Mouse (Mus musculus) hematopoietic stem cell, adult 5-6 weeks (primary cell): ENCODE results near the gene Dnase1l1. TPM values are rescaled to one million over a fixed set of nuclear protein-coding genes. Genes with fewer than 3 reads are reported as not detected.
A peak's percentile ranks its signal among the peaks of the same experiment; 100 is the strongest.

Experiments used
- ATAC-seq, 2 experiments: fragments of 125-278 bp in 1 of 2; replicated peaks in 1 of 2; 2 replicates each; pipeline ENCODE4 v1.8.0; 2016 to 2017; ENCODE audit warnings: inconsistent platforms in 2 of 2, mild to moderate bottlenecking in 2 of 2, moderate number of reproducible peaks in 2 of 2, low read depth in 1 of 2, moderate TSS enrichment in 1 of 2; ENCODE audit not compliant: low FRiP score in 2 of 2, poor library complexity in 2 of 2, severe bottlenecking in 2 of 2, insufficient read depth in 1 of 2, low TSS enrichment in 1 of 2
- total RNA-seq: library from RNA; stranded (forward); fragments of 172-1452, 232-1000 nt; gene quantifications from 2 replicates; pipeline ENCODE4 v1.2.3, GENCODE M21; 2017

Dnase1l1 gene
- 18.4 and 28.7 TPM in 2 replicates for total RNA-seq

DNA sequence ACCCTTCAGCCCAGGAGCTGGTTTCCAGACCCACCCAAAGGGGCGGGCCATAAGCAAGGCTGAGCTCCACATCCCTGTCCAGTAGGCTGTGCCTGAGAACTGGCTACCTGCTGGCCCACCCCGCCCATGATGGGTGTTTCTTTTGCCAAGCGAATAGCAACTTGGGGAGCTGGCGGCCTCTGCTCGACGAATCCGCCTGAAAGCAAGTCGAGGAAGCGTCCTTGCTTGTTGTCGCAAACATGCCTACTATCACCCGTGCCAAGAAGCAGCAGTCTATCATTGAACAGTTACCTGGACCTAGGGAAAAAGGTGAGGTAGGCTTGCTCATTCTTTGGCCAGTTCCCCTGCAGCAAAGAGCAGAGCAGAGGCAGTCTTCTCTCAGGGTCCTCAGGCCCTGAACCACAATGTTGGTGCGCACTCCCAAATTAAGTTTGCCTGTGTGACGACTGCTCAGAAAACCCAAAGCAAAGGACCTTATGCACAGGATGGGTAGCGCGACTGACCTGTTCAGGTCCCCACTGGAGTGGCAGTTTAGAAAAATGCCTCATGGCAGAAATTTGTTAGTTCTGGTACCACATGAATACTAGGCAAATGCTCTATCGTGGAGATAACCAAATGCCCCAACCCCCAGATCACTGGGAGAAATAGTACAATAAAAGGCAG, at the start of gene Dnase1l1, which contains the start of gene Taz:
TSS of gene Dnase1l1 (minus strand) at position 606 of the 663 bp plus-strand sequence.
TSS of gene Taz (plus strand) at position 181 of the 663 bp plus-strand sequence.
- ATAC-seq, result peak; percentile 90 to 91

- ATAC-seq, result no peak
Measured at GRCm38 (mm10) chrX:74330166-74330930, 48.2 kb upstream of the Dnase1l1 start.

DNA sequence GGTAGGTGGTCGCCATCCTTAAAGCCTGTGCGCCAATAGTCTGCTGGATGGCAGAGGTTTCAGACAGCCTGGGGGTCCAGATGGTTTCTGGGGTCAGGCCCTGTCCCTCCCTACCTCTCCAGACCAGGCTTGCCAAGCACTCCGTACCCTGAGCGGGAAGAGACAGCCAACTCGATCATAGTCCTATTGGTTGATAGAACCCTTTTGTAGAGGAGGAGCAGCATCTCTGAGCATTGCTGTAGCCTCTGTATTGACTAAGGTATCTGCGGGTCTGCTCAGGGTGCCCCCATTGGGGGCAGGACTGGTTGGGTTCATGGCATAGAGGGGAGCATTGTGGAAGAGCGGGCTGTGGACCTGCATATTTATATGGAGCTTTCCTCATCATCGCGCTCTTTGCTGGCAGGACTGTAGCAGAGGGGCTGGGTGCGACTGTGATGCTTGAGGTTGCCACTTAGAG, 47.1 kb upstream of the Dnase1l1 start:
- no peak for ATAC-seq

DNA sequence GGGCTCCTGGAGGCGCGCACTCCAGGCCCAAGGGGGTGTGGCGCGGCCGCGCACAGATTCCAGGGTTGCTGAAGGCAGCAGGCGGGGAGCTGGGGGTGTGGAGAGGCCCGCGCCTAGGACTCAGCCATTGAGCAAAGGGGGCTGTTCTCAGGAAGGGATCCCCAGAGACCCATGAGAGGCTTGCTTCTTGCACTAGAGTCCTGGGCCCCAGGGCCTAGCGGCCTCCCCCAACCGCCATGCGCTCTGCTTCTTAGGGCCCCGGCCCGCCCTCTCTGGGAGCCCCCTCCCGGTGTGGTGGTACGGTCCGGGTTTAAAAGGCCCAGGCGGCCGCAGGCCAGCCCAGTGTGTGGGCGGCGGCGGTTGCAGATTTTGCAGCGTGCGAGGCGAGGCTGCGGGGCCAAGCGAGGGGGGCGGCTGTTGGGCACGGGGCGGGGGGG, 46.6 kb upstream of the Dnase1l1 start, which contains the start of gene Plxna3:
TSS of gene Plxna3 (plus strand) at position 342 of the 437 bp plus-strand sequence.
- ATAC-seq, result peak; percentile 75 to 81

GRCm38 (mm10) chrX:74312540-74313464, 30.7 kb upstream of the Dnase1l1 start, which contains the start of gene Fam50a:
Gene Fam50a, plus strand, starts transcription at chrX:74313033.
- peak; percentile 96 to 99 for ATAC-seq

DNA sequence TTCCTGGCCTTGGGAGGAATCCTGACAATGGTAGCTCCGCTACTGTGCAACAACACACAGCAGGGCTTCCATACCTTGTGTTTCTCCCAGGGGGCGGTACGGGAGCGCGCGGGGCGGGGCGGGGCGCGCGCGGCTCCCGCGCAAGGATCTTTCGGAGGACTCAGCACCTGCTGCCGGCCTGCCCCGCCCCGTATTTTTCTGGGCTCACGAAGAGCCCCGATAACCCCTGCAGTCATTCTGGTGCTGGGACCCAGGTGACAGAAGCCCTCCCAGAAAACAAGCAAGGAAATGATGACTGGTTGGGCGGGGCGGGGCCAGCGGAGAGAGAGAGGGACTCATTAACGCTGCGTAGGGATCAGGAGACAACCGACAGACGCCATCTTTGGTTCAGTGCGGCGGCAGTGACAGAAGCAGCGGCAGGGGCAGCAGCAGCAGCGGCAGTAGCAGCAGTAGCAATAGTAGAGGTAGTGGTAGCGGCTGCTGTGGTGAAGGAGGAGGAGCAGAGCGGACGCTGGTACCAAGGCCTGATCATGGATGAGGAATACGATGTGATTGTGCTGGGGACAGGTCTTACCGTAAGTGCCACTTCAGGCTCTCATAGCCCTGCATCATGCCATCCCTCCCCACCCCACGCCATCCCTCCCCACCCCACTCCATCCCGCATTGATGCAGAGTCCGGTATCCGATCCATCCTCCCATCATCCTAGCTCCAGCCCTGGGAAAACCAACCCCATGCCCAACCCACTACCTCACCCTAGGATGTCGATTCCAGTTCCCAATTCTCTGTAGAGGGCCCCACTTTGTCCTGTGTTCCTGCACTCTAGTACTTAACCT, 22.9 kb upstream of the Dnase1l1 start, which contains the start of gene Gdi1:
TSS of gene Gdi1 (plus strand) at position 132 of the 834 bp plus-strand sequence.
- ATAC-seq, result peak; percentile 80 to 94

DNA sequence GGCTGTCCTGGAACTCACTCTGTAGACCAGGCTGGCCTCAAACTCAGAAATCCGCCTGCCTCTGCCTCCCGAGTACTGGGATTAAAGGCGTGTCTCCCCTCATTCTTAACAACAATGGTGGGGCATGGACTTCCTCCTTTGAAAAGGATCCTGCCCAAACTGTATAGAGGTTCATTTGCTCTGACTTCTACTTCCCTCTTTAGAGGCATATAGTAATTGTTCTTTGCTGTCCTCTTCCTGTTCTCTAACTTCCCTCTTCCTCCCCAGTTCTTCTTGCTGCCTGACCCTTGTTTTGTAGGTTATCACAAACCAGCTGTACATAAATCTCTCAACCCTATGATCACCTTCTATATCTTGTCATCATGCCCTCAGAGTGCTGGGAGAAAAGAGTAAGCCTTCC, 17.6 kb upstream of the Dnase1l1 start:
- peak in 1 of 2 experiments; percentile 9; a peak in 1 of 4 replicates for ATAC-seq

- no peak for ATAC-seq
Measured at GRCm38 (mm10) chrX:74298348-74298747, 16.2 kb upstream of the Dnase1l1 start.

DNA sequence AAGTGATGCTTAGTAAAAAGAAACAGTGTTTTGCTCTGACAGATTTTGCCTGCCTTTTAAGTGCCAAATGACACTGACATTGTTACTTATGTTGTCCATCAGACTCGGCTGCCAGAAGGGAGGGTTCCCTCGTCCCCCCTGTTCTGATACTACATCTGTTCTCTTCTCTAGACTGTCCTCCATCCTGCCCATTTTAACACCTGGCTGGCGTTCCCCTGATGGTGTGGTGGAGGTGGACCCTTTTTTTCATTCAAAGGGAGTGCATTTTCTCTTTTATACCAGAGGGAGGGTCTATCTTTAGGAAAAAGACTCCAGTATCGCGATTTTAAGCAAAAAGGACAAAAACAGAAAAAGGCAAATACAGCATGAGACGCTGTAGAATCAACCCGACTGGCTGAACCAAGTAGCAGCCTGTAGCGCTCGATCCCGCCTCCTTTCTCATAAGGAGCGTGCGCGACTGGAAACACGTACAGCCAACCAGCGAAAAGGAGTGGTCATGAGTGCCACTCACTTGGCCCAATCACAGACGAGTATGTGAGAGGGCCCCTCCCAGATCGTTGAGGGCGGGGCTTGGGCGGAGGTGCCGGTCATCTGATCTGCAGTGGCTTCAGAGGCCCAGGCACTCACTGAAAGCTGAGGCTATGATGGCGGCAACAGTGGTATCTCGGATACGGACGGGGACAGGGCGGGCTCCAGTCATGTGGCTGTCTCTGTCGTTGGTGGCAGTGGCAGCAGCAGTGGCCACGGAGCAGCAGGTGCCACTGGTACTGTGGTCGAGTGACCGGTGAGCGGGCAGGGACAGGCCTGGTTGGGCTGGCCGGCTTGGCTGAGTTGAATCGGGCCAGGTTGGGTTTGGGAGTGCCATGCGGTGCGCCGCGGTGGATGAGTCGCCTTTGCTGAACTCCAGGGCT, 14.7 kb upstream of the Dnase1l1 start, which contains the start of gene Atp6ap1:
TSS of gene Atp6ap1 (plus strand) at position 560 of the 911 bp plus-strand sequence.
- peak; percentile 99 to 100 for ATAC-seq

DNA sequence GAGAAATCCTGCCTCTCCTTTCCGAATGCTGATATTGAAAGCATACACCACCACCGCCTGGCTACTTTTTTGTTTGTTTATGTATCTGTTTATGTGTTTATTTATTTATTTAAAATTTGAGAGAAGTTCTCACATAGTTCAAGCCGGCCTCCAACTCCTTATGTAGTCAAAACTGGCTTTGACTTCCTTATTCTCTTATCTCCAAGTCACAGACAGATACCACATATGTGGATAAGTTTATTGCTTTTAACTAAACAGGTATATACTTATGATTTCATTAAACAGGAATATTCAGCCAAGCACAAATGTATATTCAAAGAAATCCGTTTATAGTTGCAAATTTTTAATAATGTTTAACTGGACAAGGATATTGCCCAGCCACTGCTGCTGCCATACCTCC, 11.3 kb upstream of the Dnase1l1 start:
- ATAC-seq, result no peak

DNA sequence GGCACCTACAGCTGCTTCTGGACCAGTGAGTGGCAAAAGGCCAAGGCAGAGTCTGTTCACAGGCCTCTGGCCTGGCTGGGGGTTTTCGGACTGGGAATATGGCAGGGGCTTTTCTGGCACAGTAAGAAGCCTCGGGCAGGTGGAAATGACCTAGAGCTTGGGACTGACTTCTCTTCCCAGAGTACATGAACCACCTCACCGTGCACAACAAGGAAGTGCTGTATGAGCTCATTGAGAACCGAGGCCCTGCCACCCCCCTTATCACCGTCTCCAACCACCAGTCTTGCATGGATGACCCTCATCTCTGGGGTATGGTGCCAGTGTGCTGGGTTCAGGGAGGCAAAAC, 928 bp upstream of the Dnase1l1 start:
- no peak for ATAC-seq

DNA sequence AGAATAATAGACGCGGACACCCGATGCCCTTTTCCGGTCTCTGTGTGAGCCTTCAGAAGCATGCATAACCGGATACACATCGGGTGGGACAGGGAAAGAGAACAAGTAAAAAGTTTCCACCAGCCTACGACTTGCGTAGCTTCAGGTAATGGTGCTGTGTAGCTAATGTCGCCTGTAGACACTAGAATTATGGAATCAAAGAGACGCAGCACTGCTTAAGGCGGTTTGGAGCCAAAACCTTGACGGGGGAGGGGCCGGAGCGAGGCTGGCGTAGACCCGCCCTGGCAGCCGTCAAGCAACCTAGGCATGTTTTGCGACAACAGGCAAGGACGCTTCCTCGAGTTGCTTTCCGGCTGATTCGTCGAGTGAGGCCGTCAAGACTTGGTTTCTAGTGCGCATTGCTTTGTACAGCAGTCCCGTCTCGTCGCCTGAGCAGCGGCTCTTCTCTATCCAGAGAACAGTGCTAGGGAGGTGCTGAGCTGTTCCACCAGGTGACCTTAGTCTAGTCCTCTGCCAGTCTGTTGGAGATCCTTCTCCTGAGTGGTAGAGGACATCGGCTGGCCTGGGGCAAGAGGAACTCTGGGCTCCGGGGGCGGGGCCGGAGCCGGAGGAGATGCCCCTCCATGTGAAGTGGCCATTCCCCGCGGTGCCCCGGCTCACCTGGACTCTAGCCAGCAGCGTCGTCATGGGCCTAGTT, 406 bp upstream of the Dnase1l1 start:
- peak; percentile 76 to 89 for ATAC-seq

DNA sequence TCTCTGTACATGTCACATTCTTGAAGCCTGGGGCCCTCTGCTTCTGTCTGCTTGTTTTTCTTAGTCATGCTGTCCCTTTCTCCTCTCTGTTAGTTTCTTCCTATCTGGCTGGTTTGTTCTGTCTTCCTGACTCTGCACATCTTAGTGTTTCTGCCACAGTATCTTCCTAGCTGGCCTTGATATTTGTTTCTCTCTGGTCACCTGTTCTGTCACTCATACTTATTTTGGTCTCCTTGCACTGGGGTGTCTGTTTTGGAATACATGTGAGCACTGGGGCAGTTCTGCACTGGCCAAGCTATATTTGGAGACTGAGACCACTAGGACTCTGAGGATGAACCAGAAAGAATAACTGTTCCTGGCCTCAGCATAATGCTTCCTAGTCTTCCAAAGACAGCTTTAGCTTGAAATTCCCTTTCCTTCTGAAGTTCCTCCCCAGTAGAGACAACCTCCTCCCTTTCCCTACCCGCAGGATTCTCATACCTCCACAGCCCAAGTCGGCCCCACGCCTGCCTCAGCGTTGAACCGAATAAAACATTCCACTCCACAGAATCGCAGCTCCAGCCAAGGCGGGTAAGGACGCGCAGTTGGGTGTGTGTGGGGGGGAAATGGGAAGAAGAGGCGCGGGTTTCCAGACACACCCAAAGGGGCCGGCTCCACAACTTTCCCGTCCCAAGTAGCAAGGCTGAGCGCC, 951 bp downstream of the Dnase1l1 start:
- no peak for ATAC-seq

GRCm38 (mm10) chrX:74277916-74278315, 4.2 kb downstream of the Dnase1l1 start:
- no peak for ATAC-seq
